Mouse (Mus musculus): ENCODE measurements around the gene Mthfd1.

Mthfd1 gene

DNA sequence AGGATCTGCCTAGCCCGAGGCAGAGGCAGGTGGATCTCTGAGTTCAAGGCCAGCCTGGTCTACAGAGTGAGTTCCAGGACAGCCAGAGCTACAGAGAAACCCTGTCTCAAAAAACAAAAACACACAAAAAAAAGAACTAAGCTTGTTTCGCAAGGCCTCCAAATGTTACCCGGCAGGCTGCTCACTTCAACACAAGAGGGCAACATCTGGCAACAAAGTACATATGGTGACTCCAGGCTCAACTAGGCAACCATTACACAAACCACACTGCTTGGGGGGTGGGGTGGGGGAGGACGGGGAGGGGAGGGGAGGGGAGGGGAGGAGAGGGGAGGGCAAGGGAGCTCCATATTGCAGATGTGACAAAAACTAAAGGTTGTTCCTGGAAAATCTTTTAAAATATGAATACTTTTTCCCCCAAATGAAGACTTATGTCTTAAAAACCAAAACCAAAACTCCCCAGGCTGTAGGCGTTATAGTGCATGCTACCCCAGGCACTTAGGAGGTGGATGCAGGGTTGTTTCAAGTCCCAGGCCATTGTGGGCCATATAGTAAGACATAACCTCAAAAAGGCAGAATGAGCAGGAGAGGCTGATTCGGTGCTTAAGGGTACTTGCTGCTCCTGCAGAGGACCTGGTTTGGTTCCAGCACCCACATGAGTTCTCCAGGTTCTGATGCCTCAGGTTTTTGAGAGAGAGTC lies 90.8 kb downstream of the Mthfd1 start:
- DNase-seq (ENCODE audit: inconsistent age in 2 of 2, low spot score in 1 of 2): peak in 1 of 2 experiments; percentile 43

- no peak for DNase-seq (ENCODE audit: inconsistent age in 2 of 2, low spot score in 1 of 2)
Measured at GRCm38 (mm10) chr12:76349680-76350220, 94.7 kb downstream of the Mthfd1 start.

DNA sequence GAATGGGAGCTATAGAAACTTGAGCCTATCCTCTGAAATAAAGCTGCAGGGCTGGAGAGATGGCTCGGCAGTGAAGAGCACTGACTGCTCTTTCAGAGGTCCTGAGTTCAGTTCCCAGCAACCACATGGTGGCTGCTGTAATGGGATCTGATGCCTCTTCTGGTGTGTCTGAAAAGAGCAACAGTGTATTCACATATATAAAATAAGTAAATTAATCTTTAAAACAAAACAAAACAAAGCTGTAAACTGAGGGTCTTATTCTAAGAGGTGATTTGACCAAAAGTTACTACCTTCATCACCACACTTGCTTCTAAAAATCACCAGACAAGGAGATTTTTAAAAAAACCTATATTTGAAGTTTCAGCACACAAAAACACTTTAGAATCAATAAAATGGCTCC lies 105.8 kb downstream of the Mthfd1 start:
- DNase-seq (ENCODE audit: inconsistent age in 2 of 2, low spot score in 1 of 2): no peak

DNA sequence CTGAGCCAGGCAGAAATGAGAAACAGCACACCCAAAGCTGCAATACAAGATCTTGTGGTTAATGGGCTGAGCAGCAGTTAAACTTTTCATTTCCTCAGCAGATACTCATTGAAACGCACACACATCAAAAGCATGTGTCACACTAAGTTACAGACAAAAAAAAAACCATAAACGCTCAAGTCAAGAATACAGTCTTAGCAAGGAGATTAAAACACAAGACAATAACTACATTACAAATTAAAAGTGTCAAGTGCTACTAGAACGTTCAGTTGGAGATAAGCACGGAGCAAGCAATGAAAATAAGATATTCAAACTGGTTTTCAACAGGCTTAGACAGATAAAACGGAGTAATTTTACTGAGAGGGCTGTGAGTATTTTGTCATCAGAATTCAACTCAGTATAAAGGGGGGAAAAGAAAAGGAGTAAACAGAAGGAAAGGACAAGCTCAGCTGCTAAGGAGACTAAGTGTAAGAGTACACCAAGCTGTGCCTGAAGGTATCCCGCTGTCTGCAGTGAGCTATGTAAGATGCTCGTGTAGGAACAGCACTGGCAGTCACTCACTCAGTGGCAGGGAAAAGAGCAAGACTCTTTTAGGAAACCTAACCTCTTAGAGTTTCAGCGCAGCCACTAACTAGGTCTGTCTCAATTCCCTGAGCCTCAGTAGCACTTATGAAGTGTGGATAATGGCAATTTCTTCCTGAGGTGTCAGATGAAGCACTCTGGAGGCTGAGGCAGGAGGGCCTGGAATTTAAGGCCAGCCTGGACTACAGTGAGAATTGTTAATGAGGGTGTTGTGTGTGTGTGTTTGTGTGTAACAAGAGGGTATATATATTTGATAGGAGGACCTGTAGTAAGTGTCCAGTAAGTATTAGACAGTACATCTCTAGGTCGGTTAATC lies 106.6 kb downstream of the Mthfd1 start:
- no peak for DNase-seq (ENCODE audit: inconsistent age in 2 of 2, low spot score in 1 of 2)

DNA sequence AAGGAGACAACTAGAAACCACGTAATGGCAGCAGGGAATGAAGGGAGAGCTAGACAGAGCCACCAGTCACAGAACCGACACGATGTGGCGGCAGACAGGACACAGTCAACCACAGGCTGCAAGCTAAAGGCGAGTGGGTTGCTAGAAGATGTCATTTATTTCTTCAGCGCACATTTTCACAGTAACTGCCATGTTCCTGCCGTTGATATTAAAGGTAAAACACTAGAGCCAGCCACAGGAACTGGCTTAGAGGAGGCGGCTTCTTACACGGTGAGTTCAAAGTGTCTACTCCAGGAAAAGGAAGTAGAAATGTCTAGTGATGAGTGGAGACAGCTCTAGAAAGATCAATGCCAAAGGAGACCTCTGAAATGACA lies 107.2 kb downstream of the Mthfd1 start:
- DNase-seq (ENCODE audit: inconsistent age in 2 of 2, low spot score in 1 of 2): no peak

- no peak for DNase-seq (ENCODE audit: inconsistent age in 2 of 2, low spot score in 1 of 2)
Measured at GRCm38 (mm10) chr12:76366276-76366675, 111.2 kb downstream of the Mthfd1 start.

DNA sequence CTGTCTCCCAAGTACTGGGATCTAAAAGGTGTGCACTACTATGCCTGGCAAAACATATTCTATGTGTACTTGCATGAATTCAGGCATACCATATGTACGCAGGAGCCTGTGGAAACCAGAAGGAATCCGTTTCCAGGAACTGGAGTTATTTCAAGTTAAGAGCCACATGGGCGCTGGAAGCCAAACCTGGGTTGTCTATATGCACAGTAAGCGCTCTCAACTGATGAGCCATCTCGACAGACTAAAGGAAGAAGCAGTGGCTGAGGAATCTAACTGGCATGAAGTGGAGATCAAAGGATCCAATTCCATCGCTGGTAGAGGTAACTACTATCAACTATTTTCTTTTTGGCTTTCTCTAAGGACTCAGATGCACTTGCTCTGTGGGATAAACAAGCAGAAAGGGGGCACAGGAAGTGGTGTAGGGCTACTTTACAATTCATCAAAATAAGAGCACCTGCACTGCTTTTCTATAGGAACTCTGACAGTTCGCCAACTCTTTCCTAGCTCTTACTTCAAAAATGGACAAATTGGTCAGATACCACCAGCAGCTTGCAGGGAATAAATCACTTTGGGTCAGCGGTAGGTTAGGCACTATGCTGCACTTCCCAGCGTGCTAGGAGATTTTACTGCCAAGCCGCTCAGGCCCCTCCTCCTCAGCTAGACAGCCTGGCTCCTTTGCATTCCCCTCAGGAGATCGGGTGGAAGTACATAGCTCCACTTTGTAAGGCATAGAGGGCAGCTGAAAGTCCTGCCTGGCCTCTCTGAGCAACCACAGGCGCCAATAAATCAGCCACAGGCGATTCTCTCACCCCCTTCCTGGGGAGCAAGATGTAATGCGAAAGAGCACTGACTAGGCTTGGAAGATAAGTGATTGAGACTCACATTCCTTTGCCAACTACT lies 112.2 kb downstream of the Mthfd1 start:
- DNase-seq (ENCODE audit: inconsistent age in 2 of 2, low spot score in 1 of 2): peak; percentile 39 to 71

DNA sequence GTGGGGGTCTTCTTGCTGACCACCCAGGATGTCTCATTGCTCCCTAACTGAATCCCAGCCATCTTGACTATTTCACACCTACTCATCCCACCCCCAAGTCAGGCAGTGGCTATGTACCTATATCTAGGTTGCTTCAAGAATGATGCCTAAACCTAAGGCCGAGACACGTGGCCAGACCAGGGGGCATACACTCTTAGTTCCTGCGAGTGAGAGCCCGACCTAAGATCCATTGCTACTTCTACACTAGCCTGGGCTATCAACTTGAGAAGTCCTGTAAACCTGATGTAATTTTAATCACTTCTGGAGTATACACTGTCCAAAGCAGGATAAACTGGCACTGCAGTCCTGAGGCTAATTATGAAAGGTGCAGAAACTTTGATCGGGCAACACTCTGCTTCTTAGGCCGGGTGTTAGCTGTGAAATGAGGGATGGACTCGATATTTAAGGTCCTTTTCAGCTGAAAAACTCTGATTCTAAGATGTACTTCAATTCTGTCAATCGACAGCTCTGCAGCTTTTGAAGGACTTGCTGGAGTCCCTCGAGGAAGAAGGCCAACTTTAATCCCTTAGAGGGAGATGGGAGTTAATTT lies 113.2 kb downstream of the Mthfd1 start:
- peak; percentile 19 to 53 for DNase-seq (ENCODE audit: inconsistent age in 2 of 2, low spot score in 1 of 2)

- DNase-seq (ENCODE audit: inconsistent age in 2 of 2, low spot score in 1 of 2): no peak
Measured at GRCm38 (mm10) chr12:76368790-76369205, 113.7 kb downstream of the Mthfd1 start.

Data from adrenal gland, adult (tissue).